Mouse (Mus musculus) midbrain, embryonic 10.5 days (tissue): ENCODE data around the gene Zfp882. TPM values are rescaled to one million over a fixed set of nuclear protein-coding genes. Genes with fewer than 3 reads are reported as not detected.
"Not testable (repeated sequence)": the region's sequence is repeated elsewhere in the genome, so short reads cannot be mapped to it uniquely, and the experiment has no call there.

Experiments
- DNase-seq: peaks from one replicate; pipeline ENCODE4 v3.0.0-alpha.2; 2017; ENCODE audit warnings: low spot score
- H3K27ac ChIP-seq: fragments of 300-500 bp; sonication (generic); replicated peaks from 2 replicates; pipeline ENCODE4 v1.5.1; 2016; ENCODE audit warnings: mild to moderate bottlenecking
- H3K27me3 ChIP-seq: fragments of 300-500 bp; sonication (generic); 2 replicates; pipeline ENCODE4 v1.6.1; 2016; ENCODE audit warnings: low read depth, mild to moderate bottlenecking; ENCODE audit not compliant: poor library complexity, severe bottlenecking
- H3K36me3 ChIP-seq: fragments of 300-500 bp; sonication (generic); 2 replicates; pipeline ENCODE4 v1.6.1; 2016; ENCODE audit warnings: mild to moderate bottlenecking, moderate library complexity
- H3K4me1 ChIP-seq: fragments of 300-500 bp; sonication (generic); 2 replicates; pipeline ENCODE4 v1.6.1; 2016
- H3K4me3 ChIP-seq: fragments of 300-500 bp; sonication (generic); 2 replicates; pipeline ENCODE4 v1.5.1; 2016; ENCODE audit warnings: mild to moderate bottlenecking, moderate library complexity
- H3K9me3 ChIP-seq: fragments of 300-500 bp; sonication (generic); replicated peaks from 2 replicates; pipeline ENCODE4 v1.6.1; 2016; ENCODE audit warnings: mild to moderate bottlenecking
- WGBS: fragments of 180-500 bp; shearing (Covaris S2); methylation state at CpG from one replicate; pipeline ENCODE4 v1.1.7; 2016; 5-methylcytosine and 5-hydroxymethylcytosine counted together
- polyA plus RNA-seq: library from polyadenylated mRNA; unstranded; fragments of >200 nt; fragmentation: Nextera tagmentation; extraction: Ambion mirVana; gene quantifications from 2 replicates; pipeline ENCODE4 v1.2.1, GENCODE M21; 2016

The Zfp882 gene
- polyA plus RNA-seq, 1 experiment from 2014 or later = 8.2 TPM

GRCm38 (mm10) chr8:71927779-71928178 is 19.4 kb downstream of the Zfp882 start:
- H3K4me1 ChIP-seq = peaks cover 13% of the 10 kb centered on the region
- no peaks in the 10 kb centered on the region for H3K27me3 ChIP-seq
- no peak for DNase-seq
- peaks cover 69% of the 10 kb centered on the region for H3K36me3 ChIP-seq
- H3K9me3 ChIP-seq = peaks cover 4% of the 10 kb centered on the region; the same call in 1 of the 2 replicates
- no peak overlapping the region for H3K27ac ChIP-seq
- H3K4me3 ChIP-seq = no peak overlapping the region

GRCm38 (mm10) chr8:71938037-71938436 is 29.6 kb downstream of the Zfp882 start:
- not testable (repeated sequence) for H3K27ac ChIP-seq, H3K27me3 ChIP-seq, H3K4me3 ChIP-seq, DNase-seq, H3K4me1 ChIP-seq
- 92% methylated on average over 2 of the region's 2 CpGs for WGBS
- Histone ChIP-seq H3K36me3 (peaks cover 19% of the 10 kb centered on the region), H3K9me3 (peaks cover 13% of the 10 kb centered on the region)

DNA sequence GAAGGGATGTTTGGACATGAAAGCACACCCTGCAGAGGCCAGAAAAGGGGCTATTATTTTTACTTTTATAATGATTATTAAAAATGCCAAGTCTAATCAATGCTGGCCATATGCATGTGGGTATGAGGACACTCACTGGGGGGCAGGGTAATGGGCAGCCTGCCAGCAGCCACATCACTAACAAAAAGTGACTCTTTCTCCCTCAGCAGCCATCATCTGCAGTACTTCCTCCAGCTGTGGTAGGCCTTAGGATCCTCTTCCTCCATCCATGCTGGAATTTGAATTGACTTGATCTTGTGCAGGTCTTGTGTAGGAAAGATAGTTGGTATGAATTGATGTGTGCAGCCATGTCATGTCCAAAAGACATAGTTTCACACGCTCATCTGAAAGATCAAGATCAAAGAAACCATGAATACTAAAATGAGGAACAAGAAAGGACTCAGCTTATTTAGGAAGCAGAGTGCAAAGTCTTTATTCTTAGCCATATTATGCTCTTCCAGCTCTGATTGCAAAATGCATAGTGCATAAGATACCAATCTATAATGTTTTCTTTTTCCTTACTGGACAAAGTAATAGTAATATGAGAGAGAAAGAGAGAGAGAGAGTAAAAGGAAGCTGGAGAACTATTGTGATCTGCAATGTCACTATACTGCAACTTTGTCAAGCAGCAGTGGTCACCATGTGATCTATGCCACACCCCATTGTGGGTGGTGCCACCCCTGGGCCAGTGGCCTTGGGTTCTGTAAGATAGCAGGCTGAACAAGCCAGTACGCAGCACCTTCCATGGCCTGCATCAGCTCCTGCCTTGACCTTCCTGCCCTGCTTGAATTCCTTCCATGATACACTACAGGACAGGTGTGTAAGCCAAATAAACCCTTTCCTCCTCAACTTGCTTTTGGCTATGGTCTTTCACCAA is 32.1 kb downstream of the Zfp882 start:
- Histone ChIP-seq H3K27ac (no peak overlapping the region), H3K4me1 (no peaks in the 10 kb centered on the region), H3K27me3 (no peaks in the 10 kb centered on the region), H3K9me3 (no peaks in the 10 kb centered on the region), H3K4me3 (no peak overlapping the region), H3K36me3 (no peaks in the 10 kb centered on the region)
- WGBS = 78% methylated on average over 2 of the region's 2 CpGs
- no peak for DNase-seq

DNA sequence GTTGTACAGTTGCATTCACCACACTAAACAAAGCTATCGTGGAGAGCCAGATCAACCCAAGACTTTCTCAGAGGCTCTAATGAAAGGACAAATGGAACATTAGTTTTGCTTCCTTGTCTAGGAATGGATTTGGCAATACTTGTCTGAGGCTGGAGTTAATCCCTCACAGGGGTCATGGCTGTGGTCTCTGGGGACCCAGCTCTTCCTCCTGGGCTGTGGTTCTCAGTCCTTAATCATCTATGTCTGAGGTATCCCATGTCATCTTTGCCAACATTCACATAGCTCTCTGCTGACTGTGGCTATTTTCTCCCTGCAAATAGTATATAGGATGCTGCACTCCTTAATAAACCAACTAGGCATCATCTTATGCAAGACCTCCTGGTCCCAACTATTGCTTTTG is 33.4 kb downstream of the Zfp882 start:
- Histone ChIP-seq H3K4me1 (no peaks in the 10 kb centered on the region), H3K4me3 (no peak overlapping the region), H3K27ac (no peak overlapping the region), H3K36me3 (no peaks in the 10 kb centered on the region), H3K27me3 (no peaks in the 10 kb centered on the region), H3K9me3 (no peaks in the 10 kb centered on the region)
- WGBS = 85% methylated on average over 1 of the region's 1 CpGs
- DNase-seq = no peak

DNA sequence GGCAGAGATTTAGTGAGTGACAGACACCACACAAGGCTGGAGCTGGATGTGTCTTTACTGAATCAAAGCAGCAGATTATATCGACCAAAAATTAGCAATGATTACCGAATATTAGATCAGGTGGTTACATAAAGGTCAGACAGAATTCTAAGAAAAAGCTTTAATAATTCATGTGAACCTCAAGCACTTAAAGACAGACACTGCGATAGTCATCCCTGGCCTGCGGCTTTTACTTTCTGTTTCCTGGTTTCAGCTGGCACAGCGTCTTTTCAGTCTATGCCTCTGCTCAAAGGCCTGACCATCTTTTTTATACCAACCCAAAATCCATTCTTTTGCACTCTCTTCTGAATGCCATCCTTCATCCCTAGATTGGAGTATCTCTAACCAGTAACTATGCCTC is 40.2 kb downstream of the Zfp882 start:
- H3K36me3 ChIP-seq = peaks cover 11% of the 10 kb centered on the region
- H3K27ac ChIP-seq = no peak overlapping the region
- peaks cover 18% of the 10 kb centered on the region for H3K4me1 ChIP-seq
- no peaks in the 10 kb centered on the region for H3K27me3 ChIP-seq
- DNase-seq = no peak
- H3K4me3 ChIP-seq = no peak overlapping the region
- 91% methylated on average over 5 of the region's 5 CpGs for WGBS
- peaks cover 4% of the 10 kb centered on the region; the same call in 1 of the 2 replicates for H3K9me3 ChIP-seq

DNA sequence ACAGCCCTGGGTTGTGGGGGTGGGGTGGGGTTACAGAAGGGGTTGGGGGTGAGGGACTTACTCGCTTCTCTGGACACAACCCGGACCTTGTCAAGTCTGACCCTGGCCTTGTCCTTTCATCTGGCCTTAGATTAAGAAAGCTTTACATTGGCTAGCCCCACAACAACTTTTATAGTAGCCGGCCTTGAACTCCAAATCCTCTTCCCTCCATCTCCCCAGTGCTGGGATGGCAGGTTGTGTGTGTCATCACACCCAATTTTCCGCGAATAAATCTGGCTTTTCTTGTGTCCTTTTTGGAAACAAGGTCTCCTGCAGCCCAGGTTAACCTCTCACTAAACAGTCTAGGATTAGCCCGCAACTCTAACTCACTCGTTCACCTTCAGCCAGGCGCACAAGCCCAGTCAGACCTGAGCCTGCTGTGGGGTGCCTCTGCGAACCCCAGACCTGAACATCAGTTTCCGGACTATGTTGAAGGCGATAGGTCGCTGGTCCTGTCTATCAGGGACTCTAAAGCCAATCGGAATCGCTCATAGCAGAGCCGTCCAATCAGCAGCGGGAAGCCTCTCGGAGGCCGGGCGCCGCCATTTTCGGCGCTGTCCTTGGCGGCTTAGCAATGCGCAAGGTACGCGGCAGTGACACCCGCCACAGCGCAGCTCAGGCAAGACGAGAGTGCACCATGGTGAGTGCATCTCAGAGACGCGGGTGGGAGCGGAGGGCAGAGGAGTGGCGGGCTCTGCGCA is 42.2 kb downstream of the Zfp882 start, which contains the start of gene Zfp961:
Gene Zfp961 (plus strand): TSS at position 557 of the 740 bp plus-strand sequence.
- H3K4me3 ChIP-seq = peak within 1 kb of the TSS; percentile 75
- 4% methylated on average over 34 of the region's 34 CpGs for WGBS

GRCm38 (mm10) chr8:71951436-71952161 is 43.2 kb downstream of the Zfp882 start:
- H3K4me1 ChIP-seq = peaks cover 18% of the 10 kb centered on the region
- H3K27ac ChIP-seq = peak overlapping the region; percentile 92
- 49% methylated on average over 14 of the region's 14 CpGs for WGBS

More for the DNA sequence above, 42.2 kb downstream of the Zfp882 start, which contains the start of gene Zfp961:
- Histone ChIP-seq H3K27ac (peak within 1 kb of the TSS; percentile 92), H3K27me3 (no peaks in the 10 kb centered on the region), H3K9me3 (peaks cover 24% of the 10 kb centered on the region; the same call in 1 of the 2 replicates), H3K36me3 (peaks cover 31% of the 10 kb centered on the region), H3K4me1 (peaks cover 18% of the 10 kb centered on the region)
- peak; percentile 94 for DNase-seq

DNA sequence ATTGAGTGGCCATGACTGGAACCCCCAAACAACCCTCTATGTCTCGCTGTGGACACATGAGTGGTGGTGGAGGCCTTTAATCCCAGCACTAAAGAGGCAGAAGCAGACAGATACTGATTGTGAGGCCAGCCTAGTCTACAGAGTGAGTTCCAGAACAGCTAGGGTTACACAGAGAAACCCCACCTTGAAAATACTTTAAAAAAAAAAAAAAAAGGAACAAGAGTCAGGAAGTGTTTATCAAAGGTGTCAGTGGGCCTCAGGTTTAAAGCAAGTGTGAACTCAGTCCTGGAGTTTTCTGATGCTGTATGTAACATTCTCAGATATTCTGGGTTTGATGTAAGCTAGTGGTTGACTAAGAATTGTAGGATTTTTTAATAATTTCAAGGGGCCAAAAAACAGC is 44.1 kb downstream of the Zfp882 start:
- Histone ChIP-seq H3K4me1 (peaks cover 18% of the 10 kb centered on the region), H3K27me3 (no peaks in the 10 kb centered on the region), H3K4me3 (peak overlapping the region; percentile 75; the same call in 1 of the 2 replicates), H3K36me3 (peaks cover 42% of the 10 kb centered on the region), H3K27ac (no peak overlapping the region), H3K9me3 (peaks cover 37% of the 10 kb centered on the region; the same call in 1 of the 2 replicates)
- WGBS = 94% methylated on average over 1 of the region's 1 CpGs
- no peak for DNase-seq

More at GRCm38 (mm10) chr8:71951436-71952161, 43.2 kb downstream of the Zfp882 start:
- no peaks in the 10 kb centered on the region for H3K27me3 ChIP-seq
- peak overlapping the region; percentile 75 for H3K4me3 ChIP-seq
- peaks cover 41% of the 10 kb centered on the region for H3K36me3 ChIP-seq
- DNase-seq = peak; percentile 23
- peaks cover 33% of the 10 kb centered on the region; the same call in 1 of the 2 replicates for H3K9me3 ChIP-seq

- not testable (repeated sequence) for DNase-seq, H3K27me3 ChIP-seq, H3K27ac ChIP-seq, H3K4me3 ChIP-seq
- Histone ChIP-seq H3K4me1 (peaks cover 18% of the 10 kb centered on the region), H3K36me3 (peaks cover 48% of the 10 kb centered on the region), H3K9me3 (peaks cover 37% of the 10 kb centered on the region; the same call in 1 of the 2 replicates)
- 95% methylated on average over 16 of the region's 16 CpGs for WGBS
These were observed 44.7 kb downstream of the Zfp882 start for GRCm38 (mm10) chr8:71952961-71953700.

DNA sequence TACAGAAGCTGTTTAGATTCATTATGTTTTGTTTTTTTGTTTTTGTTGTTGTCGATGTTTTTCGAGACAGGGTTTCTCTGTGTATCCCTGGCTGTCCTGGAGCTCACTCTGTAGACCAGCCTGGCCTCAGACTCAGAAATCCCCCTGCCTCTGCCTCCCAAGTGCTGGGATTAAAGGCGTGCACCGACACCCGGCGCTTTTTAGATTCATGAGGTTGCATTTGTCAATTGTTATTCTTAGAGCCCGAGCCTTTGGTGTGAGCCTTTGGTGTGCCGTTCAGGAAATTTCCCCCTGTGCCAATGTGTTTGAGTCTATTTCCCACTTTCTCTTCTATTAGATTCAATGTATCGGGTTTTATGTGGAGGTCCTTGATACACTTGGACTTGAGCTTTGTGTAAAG is 46.3 kb downstream of the Zfp882 start:
- H3K9me3 ChIP-seq = peaks cover 37% of the 10 kb centered on the region; the same call in 1 of the 2 replicates
- peaks cover 18% of the 10 kb centered on the region for H3K4me1 ChIP-seq
- H3K36me3 ChIP-seq = peaks cover 56% of the 10 kb centered on the region
- DNase-seq = no peak
- 96% methylated on average over 9 of the region's 9 CpGs for WGBS
- no peak overlapping the region for H3K4me3 ChIP-seq
- no peaks in the 10 kb centered on the region for H3K27me3 ChIP-seq
- H3K27ac ChIP-seq = no peak overlapping the region

- DNase-seq = no peak
- peaks cover 80% of the 10 kb centered on the region for H3K36me3 ChIP-seq
- no peaks in the 10 kb centered on the region for H3K4me1 ChIP-seq
- H3K27ac ChIP-seq = no peak overlapping the region
- H3K9me3 ChIP-seq = peaks cover 31% of the 10 kb centered on the region
- no peak overlapping the region for H3K4me3 ChIP-seq
- no peaks in the 10 kb centered on the region for H3K27me3 ChIP-seq
These were observed 52.1 kb downstream of the Zfp882 start for GRCm38 (mm10) chr8:71960483-71960882.

GRCm38 (mm10) chr8:71961796-71962195 is 53.4 kb downstream of the Zfp882 start:
- H3K4me1 ChIP-seq = no peaks in the 10 kb centered on the region
- H3K9me3 ChIP-seq = peaks cover 31% of the 10 kb centered on the region
- WGBS = 91% methylated on average over 5 of the region's 5 CpGs
- peaks cover 80% of the 10 kb centered on the region for H3K36me3 ChIP-seq
- H3K27me3 ChIP-seq = no peaks in the 10 kb centered on the region
- no peak overlapping the region for H3K27ac ChIP-seq
- no peak overlapping the region for H3K4me3 ChIP-seq
- DNase-seq = no peak
